Mouse (Mus musculus) small intestine, adult 2 months (tissue): ENCODE data around the gene Etv4.

Experiments
- CTCF ChIP-seq: fragments of 200-500 bp; IDR thresholded peaks from 2 replicates; pipeline ENCODE4 v1.5.1; 2012; ENCODE audit warnings: low read depth, mild to moderate bottlenecking, control low read depth, inconsistent platforms, low read length, moderate library complexity, mixed read lengths; ENCODE audit not compliant: insufficient replicate concordance, insufficient read length; ENCODE audit errors: extremely low read depth
- POLR2A ChIP-seq: fragments of 200-500 bp; IDR thresholded peaks from 2 replicates; pipeline ENCODE4 v1.6.1; 2012; ENCODE audit warnings: low read depth, mild to moderate bottlenecking, control low read depth, inconsistent platforms, low read length, moderate library complexity

DNA sequence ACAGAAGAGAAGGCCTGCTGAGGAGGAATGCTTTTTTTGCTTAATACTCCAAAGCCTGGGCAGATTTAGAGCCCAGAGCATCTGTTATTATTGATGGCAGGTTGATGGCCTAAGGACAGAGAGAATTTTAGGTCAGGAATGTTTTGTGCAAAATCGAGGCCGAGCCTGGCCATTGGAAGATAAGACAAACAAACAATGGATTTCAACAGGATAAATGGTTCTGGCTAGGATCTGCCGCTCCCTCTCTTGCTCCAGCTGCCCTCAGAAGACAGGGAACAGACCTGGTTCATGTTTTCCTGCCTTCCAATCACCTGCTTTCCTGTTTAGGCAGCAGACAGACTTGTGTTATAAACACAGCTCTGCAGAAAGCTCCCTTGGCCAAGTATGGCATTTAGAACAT is 55.9 kb downstream of the Etv4 start:
- TF ChIP-seq CTCF (no peak), POLR2A (no peak)
